Mouse (Mus musculus) lung, embryonic 16.5 days (tissue): ENCODE data around the gene Fam213b. TPM values are rescaled to one million over a fixed set of nuclear protein-coding genes. Genes with fewer than 3 reads are reported as not detected.

ENCODE experiments used
- polyA plus RNA-seq: library from polyadenylated mRNA; unstranded; fragments of >200 nt; fragmentation: Nextera tagmentation; extraction: Ambion mirVana; gene quantifications from 2 replicates; pipeline ENCODE4 v1.2.1, GENCODE M21; 2015

Gene Fam213b
- polyA plus RNA-seq, 1 experiment from 2014 or later, result 31.4 TPM

Other genes starting within 250 kb of the Fam213b start
- not detected in 2 replicates for gene Actrt2, start 231.3 kb downstream of the Fam213b start, polyA plus RNA-seq
- 0.19 and 0.21 TPM in 2 replicates for gene Ttc34, start 61.7 kb downstream of the Fam213b start, polyA plus RNA-seq
- 0.15 and 0.35 TPM in 2 replicates for gene Mmel1, start 29.6 kb downstream of the Fam213b start, polyA plus RNA-seq
- gene Tnfrsf14, start 29.4 kb upstream of the Fam213b start, polyA plus RNA-seq, result 1.7 and 1.9 TPM in 2 replicates
- gene Hes5, start 61.8 kb upstream of the Fam213b start, polyA plus RNA-seq, result 0.54 and 0.55 TPM in 2 replicates
- gene Pank4, start 65.0 kb upstream of the Fam213b start, polyA plus RNA-seq, result 47.3 and 48.4 TPM in 2 replicates
- gene Plch2, start 157.6 kb upstream of the Fam213b start, polyA plus RNA-seq, result 11.4 and 14.9 TPM in 2 replicates
- gene Pex10, start 167.9 kb upstream of the Fam213b start, polyA plus RNA-seq, result 26.8 and 27.4 TPM in 2 replicates
- gene Rer1, start 187.2 kb upstream of the Fam213b start, polyA plus RNA-seq, result 150 and 157 TPM in 2 replicates
- gene Morn1, start 187.4 kb upstream of the Fam213b start, polyA plus RNA-seq, result 6.3 and 6.9 TPM in 2 replicates